Mouse (Mus musculus): ENCODE measurements around the gene Acsl6. TPM values are rescaled to one million over a fixed set of nuclear protein-coding genes. Genes with fewer than 3 reads are reported as not detected.
A peak's percentile ranks its signal among the peaks of the same experiment; 100 is the strongest.
"Not testable (repeated sequence)": the region's sequence is repeated elsewhere in the genome, so short reads cannot be mapped to it uniquely, and the experiment has no call there.

The Acsl6 gene
- polyA plus RNA-seq, 1 experiment from 2014 or later, result 0.35 TPM

DNA sequence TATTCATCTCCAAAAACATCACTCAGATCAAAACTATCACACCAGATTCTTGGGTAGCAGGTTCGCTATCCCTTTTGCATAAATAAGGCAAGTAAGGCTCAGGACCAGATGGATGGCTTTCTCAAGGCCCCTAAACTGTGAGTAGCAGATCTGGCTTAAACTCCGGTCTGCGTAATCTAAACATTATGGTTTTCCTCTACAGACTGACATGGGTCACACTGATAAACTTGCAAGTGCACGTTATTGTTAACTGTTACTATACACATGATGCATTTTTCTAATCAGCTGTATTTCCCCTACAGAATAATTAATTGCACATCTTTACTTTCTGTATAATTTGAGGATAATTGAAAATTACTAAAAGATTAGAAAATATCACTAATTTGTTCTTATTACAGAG lies 94.5 kb downstream of the Acsl6 start:
- H3K9me3 ChIP-seq, result no peaks in the 10 kb centered on the region
- 60% methylated on average over 4 of the region's 4 CpGs for WGBS
- H3K4me1 ChIP-seq, result no peaks in the 10 kb centered on the region
- H3K27me3 ChIP-seq (replicated peaks), result no peaks in the 10 kb centered on the region
- H3K4me3 ChIP-seq, result no peak overlapping the region
- no peak overlapping the region for H3K27ac ChIP-seq (replicated peaks)
- no peak for ATAC-seq (ENCODE audit: extremely low read depth, insufficient number of reproducible peaks, low FRiP score, low TSS enrichment)
- no peak overlapping the region for H3K9ac ChIP-seq
- H3K36me3 ChIP-seq, result no peaks in the 10 kb centered on the region
- H3K4me2 ChIP-seq, result no peak overlapping the region

DNA sequence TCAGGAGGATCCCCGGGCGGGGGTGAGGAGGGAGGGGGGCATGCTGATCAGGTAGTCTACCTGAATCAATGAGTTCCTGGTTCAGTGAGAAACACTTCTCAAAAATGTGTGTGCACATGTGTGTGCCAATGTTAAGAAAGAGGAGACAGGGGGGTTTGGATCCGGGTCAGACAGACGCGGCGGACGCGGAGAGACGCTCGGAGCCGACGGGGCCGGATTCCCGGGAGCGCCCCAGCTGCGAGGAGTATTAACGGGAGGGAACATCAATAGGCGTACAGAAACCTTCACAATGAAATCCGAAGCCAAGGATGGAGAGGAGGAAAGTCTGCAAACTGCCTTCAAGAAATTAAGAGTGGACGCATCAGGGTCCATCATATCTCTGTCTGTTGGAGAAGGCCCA lies 97.2 kb downstream of the Acsl6 start:
- not testable (repeated sequence) for H3K9ac ChIP-seq; H3K4me1 ChIP-seq; H3K9me3 ChIP-seq; H3K27ac ChIP-seq (replicated peaks); H3K4me2 ChIP-seq; H3K36me3 ChIP-seq; H3K4me3 ChIP-seq; ATAC-seq (ENCODE audit: extremely low read depth, insufficient number of reproducible peaks, low FRiP score, low TSS enrichment); H3K27me3 ChIP-seq (replicated peaks)
- 92% methylated on average over 20 of the region's 20 CpGs for WGBS

DNA sequence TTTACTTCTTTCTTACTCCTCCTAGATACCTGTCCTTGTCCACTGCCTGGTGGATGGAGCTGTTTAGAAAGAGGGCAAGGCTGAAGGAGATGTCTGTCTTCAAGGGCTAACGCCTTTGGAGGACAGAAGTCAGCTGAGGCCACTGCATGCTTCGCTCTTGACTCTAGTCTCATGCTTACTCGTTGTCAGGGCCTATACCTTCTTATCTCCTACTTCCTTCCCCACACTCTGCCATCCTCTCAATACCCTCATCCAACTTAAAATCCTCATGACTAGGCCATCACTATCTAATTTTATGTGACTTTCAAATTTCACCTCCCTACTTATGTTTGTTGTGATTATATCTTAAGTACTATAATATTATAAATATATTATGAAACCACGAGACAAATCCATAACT lies 101.3 kb downstream of the Acsl6 start:
- H3K4me3 ChIP-seq, result no peak overlapping the region
- H3K4me1 ChIP-seq, result no peaks in the 10 kb centered on the region
- H3K9ac ChIP-seq, result no peak overlapping the region
- 66% methylated on average over 4 of the region's 4 CpGs for WGBS
- H3K4me2 ChIP-seq, result no peak overlapping the region
- H3K27ac ChIP-seq (replicated peaks), result no peak overlapping the region
- H3K36me3 ChIP-seq, result no peaks in the 10 kb centered on the region
- no peaks in the 10 kb centered on the region for H3K27me3 ChIP-seq (replicated peaks)
- no peak for ATAC-seq (ENCODE audit: extremely low read depth, insufficient number of reproducible peaks, low FRiP score, low TSS enrichment)
- no peaks in the 10 kb centered on the region for H3K9me3 ChIP-seq

DNA sequence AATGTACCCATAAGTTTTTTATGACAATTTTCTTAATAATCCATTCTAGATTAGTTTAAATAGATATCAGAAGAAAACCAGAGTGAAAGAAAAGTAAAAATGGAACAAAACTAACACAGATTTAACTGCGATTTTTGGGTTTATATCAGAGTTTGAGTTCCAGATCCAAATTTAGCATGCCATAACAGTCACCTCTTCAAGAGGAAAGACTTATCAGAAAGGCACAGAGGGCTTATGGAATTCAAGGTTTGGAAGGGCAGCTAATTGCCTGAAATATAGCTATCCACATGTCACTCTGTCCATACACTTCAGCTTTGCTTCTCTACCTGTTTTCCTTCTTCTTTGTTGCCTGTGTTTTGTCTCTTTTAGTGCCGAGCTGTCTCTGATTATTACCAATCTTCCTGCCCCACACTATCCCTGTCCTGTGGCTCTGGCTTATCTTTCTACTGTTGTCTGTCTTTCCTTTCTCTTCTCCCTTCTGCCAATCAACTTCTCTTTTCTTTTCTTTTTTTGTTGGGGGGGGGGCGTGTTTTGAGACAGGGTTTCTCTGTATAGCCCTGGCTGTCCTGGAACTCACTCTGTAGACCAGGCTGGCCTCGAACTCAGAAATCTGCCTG lies 103.4 kb downstream of the Acsl6 start:
- Histone ChIP-seq H3K4me1 (no peaks in the 10 kb centered on the region), H3K9me3 (no peaks in the 10 kb centered on the region), H3K27ac (replicated peaks) (no peak overlapping the region), H3K9ac (no peak overlapping the region), H3K4me3 (no peak overlapping the region), H3K36me3 (no peaks in the 10 kb centered on the region), H3K4me2 (no peak overlapping the region), H3K27me3 (replicated peaks) (no peaks in the 10 kb centered on the region)
- no peak for ATAC-seq (ENCODE audit: extremely low read depth, insufficient number of reproducible peaks, low FRiP score, low TSS enrichment)
- 67% methylated on average over 4 of the region's 4 CpGs for WGBS

DNA sequence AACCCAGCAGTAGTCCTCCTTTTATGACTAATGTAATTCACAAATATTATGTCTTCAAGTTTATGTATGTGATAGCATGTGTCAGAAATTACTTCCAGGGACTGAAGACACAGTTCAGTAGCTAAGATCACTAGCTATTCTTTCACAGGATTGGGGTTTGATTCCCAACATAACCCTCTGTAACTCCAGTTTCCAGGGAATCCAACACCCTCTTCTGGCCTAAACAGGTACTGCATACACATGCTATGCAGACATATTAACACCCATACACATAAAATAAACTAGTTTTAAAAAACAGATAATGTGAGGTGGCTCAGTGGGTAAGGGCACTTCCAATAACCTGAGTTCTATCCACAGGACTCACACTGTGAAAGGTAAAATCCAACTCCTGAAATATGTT lies 107.0 kb downstream of the Acsl6 start:
- Histone ChIP-seq H3K4me2 (no peak overlapping the region), H3K9me3 (no peaks in the 10 kb centered on the region), H3K4me3 (no peak overlapping the region), H3K36me3 (no peaks in the 10 kb centered on the region), H3K4me1 (peaks cover 8% of the 10 kb centered on the region), H3K27me3 (replicated peaks) (no peaks in the 10 kb centered on the region), H3K9ac (no peak overlapping the region), H3K27ac (replicated peaks) (no peak overlapping the region)
- no peak for ATAC-seq (ENCODE audit: extremely low read depth, insufficient number of reproducible peaks, low FRiP score, low TSS enrichment)

DNA sequence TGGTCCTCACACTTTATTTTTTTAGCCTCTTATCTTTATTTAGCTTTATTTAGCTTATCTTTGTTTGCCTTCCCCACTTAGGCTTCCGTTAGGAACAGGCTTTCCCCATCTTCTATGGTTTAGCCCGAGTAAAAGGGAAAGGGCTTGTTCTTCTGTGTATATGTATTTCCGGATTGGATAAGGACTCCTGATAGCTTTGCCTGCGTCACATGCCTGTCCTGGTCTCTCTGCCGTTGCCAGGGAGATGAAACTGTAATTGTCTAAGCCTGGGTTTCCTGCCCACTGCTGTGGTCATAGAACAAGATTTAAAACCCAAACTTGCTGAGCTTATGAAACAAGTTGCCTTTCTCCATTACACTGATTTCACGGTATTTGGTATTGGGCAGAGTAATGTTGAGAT lies 109.4 kb downstream of the Acsl6 start:
- Histone ChIP-seq H3K4me2 (peak overlapping the region; percentile 50), H3K4me1 (peaks cover 8% of the 10 kb centered on the region), H3K27me3 (replicated peaks) (no peaks in the 10 kb centered on the region; the same call in 1 of the 2 replicates), H3K9me3 (no peaks in the 10 kb centered on the region), H3K36me3 (no peaks in the 10 kb centered on the region), H3K4me3 (0 out of 2 replicates have a peak overlapping the region, but pooled peaks have one; percentile 4), H3K27ac (replicated peaks) (no peak overlapping the region), H3K9ac (no peak overlapping the region)
- 9% methylated on average over 6 of the region's 6 CpGs for WGBS
- ATAC-seq (ENCODE audit: extremely low read depth, insufficient number of reproducible peaks, low FRiP score, low TSS enrichment), result peak; percentile 42; the same call in 1 of the 2 replicates

Other genes starting within 250 kb of the Acsl6 start
- gene Pdlim4, start 234.8 kb upstream of the Acsl6 start, polyA plus RNA-seq (2015; fragmentation: Nextera tagmentation; extraction: Ambion mirVana), result 9.5 and 9.7 TPM in 2 replicates
- 44.7 and 51.5 TPM in 2 replicates for gene P4ha2, start 203.7 kb upstream of the Acsl6 start, polyA plus RNA-seq (2015; fragmentation: Nextera tagmentation; extraction: Ambion mirVana)
- gene Csf2, start 54.1 kb upstream of the Acsl6 start, polyA plus RNA-seq (2015; fragmentation: Nextera tagmentation; extraction: Ambion mirVana), result not detected in 2 replicates
- gene Il3, start 36.5 kb upstream of the Acsl6 start, polyA plus RNA-seq (2015; fragmentation: Nextera tagmentation; extraction: Ambion mirVana), result not detected in 2 replicates
- not detected in 2 replicates for gene Meikin, start 66.9 kb downstream of the Acsl6 start, polyA plus RNA-seq (2015; fragmentation: Nextera tagmentation; extraction: Ambion mirVana)
- 7.2 and 7.9 TPM in 2 replicates for gene Fnip1, start 134.4 kb downstream of the Acsl6 start, polyA plus RNA-seq (2015; fragmentation: Nextera tagmentation; extraction: Ambion mirVana)
- gene Rapgef6, start 219.0 kb downstream of the Acsl6 start, polyA plus RNA-seq (2015; fragmentation: Nextera tagmentation; extraction: Ambion mirVana), result 24.0 and 24.8 TPM in 2 replicates